Mouse (Mus musculus): ENCODE results near the gene Sinhcaf.
"Not testable (repeated sequence)": the region's sequence is repeated elsewhere in the genome, so short reads cannot be mapped to it uniquely, and the experiment has no call there.

DNA sequence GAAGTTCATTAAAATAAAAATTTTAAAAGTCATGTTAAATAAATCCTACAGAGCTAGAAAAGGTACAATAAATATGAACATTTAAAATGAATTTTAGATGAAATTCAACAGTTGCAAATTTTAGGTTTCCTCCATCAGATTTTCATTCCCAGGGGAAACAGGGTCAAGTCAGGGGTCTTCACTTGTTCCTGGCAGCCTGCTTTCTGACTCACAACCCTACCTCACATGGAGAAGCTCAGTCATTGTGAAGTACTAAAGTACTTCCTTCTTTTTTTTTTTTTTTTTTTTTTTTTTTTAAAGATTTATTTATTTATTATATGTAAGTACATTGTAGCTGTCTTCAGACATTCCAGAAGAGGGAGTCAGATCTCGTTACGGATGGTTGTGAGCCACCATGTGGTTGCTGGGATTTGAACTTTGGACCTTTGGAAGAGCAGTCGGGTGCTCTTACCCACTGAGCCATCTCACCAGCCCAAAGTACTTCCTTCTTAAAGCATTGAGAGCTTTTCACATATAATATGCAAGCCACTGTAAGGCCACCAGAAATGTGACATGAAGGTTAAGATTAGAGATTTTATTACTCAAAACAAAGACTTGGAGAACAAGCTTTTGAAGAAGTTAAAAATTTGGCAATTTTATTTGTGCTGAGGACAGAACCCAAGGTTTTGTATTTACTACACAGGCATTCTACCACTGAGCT, 43.7 kb upstream of the Sinhcaf start:
- TF ChIP-seq CTCF (conservative IDR thresholded peaks at IDR 0.05; ENCODE audit: insufficient read depth, insufficient read length, low read depth, low read length); POLR2A (IDR thresholded peaks at IDR 0.05; ENCODE audit: low read depth, low read length): not testable (repeated sequence)

All from kidney, adult 2 months (tissue).